Mouse (Mus musculus): ENCODE results near the gene Commd7.
"Not testable (repeated sequence)": the region's sequence is repeated elsewhere in the genome, so short reads cannot be mapped to it uniquely, and the experiment has no call there.

The Commd7 gene

DNA sequence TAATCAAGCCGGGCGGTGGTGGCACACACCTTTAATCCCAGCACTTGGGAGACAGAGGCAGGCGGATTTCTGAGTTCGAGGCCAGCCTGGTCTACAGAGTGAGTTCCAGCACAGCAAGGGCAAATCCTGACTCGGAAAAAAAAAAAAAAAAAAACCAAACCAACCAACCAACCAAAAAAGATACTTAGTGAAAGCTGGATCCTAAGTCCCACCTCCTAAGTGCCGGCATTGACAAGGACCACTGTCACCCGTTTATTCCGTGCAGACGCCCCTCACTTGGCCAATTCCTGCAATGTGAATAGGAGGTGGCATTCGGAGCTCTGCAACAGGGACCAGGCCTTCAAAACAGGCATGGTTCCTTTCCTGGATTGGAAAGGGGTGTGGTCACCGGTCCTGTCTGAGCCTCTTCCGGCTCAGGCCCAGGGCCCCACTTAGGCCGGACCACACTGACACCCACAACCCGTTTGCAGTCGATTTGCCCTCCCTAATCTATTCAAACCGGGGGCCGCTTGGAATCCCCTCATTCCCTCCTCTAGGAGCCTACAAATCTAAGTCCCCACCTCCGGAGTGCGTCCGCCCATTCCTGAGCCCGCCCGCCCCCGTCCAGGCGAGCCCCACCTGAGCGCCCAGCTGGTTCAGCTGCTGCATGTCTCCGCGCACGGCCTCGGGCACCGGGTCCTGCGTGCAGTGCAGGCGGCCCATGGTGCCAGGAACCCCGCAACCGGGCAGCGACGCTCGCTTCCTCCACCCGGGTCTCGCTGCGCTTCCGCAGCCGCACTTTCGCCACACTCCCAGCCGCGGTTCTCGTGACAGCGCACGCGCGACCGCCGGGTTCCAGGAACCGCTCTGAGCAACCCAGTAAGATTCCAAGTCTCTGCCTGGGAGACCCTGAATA, at the start of gene Commd7:
Gene Commd7 (minus strand): TSS at position 806 of the 895 bp plus-strand sequence.
- in situ Hi-C loops (cut with MboI), result no loop called here

DNA sequence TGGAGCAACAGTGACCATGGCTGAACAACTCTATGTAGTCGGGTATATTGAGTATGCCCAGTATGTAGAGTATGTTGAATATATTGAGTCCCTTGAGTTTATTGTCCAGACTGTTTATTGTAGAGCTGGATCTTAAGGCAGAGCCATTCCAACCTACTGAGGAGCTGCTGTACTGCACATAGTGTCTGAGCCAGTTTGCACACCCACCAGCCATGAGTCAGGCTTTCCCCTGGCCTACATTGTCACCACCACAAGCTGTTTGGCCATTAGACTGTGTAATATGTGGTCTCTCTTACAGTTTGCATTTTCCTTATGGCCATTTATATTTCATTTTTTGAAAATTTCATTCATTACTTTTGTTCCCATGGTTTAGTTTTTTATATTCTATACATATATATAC, 47.4 kb upstream of the Commd7 start:
- in situ Hi-C loops (cut with MboI), result no loop called here

DNA sequence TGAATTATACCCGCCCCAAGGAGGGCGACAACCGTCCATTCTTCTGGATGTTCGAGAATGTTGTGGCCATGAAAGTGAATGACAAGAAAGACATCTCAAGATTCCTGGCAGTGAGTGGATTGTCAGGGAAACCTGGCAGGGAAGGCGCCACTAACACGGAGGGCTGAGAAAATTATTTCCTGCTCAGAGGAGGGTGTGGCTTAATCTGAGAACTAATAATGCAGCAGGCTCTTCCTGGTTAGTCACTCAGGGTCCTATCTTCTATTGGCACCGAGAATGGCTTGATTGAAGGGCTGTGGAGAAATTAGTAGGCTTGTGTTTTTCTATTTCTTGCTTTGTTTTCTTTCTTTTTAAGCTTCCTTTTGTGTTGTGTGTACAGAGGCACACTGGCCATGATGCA, 45.0 kb upstream of the Commd7 start:
- in situ Hi-C loops (cut with MboI), result no loop called here

DNA sequence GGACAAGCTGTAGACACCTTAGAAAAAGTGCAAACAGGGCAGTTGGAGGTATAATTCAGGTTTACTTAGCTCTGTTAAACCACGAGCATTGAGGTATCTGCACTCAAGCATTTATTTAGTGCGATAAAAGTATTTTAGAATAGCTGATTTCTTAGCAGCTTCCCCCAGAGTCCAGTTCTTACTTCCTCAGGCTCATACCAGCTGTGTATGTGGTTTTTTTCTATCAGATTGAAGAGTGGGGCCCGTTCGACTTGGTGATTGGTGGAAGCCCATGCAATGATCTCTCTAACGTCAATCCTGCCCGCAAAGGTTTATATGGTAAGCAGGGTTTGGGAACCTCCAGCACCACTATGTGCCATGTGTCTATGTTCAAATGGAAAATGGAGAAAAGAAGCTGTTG, 44.4 kb upstream of the Commd7 start:
- in situ Hi-C loops (cut with MboI), result no loop called here

DNA sequence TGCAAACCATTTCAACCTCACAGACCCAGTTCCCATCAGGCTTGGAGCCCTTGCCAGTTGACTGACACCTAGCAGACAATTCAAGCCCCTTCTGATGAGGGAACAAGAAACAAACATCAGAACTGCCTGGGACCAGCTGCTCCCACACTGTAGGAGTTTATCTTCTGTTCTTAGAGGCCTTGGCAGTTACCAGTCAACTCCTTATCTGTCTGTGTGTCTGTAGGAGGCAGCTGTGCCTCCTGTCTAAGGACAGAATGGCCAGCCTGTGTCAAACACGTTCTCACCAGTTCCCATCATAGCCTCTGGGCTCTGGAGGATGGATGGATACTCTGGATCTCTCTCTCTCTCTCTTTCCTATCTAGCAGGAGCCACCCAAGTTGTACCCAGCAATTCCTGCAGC, 42.8 kb upstream of the Commd7 start:
- in situ Hi-C loops (cut with MboI), result not testable (repeated sequence)

DNA sequence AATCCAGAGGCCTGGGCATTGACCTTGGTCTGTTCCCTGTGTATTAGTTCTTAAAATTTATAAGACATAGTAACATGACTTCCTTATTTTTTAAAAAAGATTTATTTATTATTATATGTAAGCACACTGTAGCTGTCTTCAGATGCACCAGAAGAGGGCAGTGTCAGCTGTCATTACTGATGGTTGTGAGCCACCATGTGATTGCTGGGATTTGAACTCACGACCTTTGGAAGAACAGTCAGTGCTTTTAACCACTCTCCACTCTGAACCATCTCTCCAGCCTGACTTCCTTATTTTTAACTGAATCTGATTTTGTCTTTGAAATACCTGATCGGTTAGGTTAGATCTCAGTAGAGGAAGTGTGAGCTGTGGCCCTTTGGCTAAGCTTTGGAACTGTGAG, 40.0 kb upstream of the Commd7 start:
- in situ Hi-C loops (cut with MboI), result no loop called here

DNA sequence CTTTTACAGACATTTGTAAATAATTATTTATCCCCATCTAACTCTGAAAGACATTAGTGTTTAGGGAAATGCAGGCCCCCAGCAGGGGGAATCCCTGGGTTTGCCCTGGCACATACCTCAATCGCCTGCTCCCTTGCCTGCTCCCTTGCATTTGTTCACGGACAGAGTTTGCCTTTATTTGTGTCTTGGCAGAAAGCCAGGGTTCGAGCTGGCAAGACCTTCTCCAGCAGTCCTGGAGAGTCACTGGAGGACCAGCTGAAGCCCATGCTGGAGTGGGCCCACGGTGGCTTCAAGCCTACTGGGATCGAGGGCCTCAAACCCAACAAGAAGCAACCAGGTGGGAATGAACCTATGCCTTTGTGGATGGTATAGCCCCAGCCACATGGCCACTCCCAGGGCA, 37.5 kb upstream of the Commd7 start:
- in situ Hi-C loops (cut with MboI), result no loop called here

DNA sequence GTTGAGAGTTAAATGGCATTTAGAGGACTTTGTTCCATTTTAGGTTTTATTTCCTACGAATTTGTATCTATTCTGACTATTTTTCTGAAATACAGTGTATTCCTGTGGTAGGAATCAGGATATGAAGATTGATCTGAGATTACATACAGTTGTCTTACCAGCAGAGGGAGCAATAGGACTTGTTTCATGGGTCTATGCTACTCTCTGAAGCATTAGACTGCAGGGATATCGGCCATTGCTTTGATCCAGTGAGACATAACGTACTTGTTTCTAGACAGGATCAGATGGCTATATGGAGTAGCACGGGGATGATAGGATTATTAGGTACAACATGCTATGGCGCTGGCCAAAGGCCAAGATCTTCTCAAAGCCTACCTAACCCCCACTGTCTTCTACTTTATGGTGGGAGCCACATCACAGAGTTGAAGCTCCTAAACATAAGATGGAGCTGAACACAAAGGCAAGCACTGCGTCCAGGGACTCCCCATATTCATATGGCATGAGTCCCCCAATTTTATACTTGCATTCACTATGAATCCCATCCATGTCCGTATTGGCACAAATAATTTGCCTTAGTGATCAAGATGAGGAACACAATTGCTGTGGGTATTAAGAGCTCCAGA, 36.3 kb upstream of the Commd7 start:
- in situ Hi-C loops (cut with MboI), result no loop called here

DNA sequence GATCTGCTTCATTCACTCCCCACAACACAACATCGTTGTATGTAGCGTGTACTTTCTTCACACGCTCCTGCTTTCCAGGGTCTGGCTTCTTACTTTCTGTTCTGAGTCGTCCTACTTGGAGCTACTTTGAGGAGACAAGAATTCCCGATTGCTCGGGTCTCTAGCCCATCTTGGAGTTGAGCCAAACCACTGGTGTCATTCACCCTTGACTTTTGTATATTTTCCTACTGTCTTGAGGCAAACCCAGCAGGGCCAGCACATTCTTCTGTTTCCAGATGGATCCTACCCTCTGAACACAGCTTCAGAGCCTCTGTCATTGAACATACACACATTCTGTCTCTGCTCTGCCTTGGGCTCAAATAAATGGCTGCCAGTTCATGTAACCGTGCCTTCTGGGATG, 32.8 kb upstream of the Commd7 start:
- in situ Hi-C loops (cut with MboI), result no loop called here

DNA sequence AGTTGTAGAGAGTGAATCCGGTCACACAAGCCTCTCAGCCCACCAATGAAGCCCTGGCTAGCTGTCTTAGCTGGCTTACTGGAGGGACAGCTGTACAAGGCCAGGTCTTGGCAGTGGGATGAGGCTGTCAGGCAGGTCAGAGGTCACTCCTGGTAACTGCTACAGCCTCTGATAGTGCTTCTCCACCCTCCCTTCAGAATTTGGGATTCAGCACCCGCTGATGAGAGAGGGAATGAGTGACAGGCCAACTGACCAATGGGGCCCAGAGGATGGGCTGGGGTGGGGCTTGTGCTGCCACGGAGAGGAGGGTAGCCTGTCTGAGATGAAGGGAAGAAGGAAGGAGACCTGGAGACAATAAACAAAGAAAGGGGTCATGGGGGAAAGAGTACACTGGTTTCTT, 28.0 kb upstream of the Commd7 start:
- in situ Hi-C loops (cut with MboI), result no loop called here

DNA sequence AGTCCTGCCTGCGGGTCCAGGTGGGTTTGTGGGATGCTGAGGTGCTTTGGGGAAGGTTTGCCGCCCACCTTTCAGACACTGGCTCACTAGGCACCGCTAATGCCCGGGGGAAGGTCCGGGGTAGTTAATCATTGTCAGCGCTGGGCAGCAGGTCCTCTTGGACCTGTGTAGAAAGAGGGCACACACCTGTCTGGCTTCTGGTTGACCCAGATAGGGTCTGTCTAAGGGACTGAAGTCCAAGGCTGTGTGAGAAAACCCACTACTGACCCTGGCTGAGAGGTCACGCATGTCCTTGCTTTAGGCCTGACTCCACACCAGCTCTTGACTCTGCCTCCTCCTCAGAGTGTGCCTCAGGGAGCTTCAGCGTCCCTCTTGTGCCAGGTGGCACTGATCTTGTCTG, 25.1 kb upstream of the Commd7 start:
- in situ Hi-C loops (cut with MboI), result not testable (repeated sequence)

DNA sequence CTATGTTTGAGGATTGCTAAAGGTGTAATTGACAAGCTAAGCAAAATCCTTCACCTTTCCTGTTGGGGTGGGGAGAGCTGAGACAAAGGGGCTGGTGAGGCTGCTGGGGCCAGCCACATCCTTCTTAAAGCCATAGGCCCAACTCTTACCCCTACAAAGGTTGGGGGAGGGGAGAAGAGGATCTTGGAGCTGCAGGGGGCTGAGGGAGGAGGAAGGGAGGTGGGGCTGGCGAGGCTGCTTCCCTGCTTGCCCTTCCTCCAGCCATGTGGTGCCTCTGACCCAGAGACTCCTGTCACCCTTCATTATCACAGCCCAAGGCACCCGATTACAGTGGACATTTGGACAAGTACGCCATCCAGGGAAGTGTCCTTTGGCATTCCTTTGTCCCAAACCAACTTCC, 19.1 kb upstream of the Commd7 start:
- in situ Hi-C loops (cut with MboI), result no loop called here

DNA sequence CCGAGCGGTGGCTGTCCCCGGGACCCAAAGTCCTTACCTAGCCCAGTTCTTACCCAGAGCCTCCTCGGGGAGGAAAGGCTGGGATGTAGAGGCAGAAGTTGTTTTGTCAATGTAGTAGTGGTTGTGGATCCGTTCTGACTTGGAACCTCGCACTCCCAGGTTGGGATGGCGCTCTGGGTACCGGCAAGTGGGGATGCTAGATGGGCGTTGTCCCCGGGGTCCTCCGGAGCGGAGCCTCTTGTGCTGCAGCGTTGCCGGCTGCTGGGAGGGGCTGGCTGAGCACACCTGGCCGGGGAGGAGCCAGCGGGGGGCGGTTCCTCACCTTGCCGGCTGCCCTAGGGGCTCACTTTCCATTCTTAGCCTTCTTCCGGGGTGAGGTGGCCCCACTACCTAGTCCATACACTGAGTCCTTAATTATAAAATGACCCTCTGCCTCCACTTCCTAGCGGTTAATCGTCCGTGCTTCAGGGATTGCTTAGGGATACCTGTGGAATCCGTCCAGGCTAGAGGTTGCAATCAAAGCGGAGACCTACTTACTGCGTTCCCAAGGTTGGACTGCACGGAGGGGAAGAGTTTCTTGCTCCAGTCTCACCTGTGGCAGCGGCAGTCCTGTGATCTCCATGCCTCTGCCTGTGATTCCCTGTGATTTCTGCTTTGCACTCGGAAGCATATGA, 17.6 kb upstream of the Commd7 start:
- in situ Hi-C loops (cut with MboI), result no loop called here

DNA sequence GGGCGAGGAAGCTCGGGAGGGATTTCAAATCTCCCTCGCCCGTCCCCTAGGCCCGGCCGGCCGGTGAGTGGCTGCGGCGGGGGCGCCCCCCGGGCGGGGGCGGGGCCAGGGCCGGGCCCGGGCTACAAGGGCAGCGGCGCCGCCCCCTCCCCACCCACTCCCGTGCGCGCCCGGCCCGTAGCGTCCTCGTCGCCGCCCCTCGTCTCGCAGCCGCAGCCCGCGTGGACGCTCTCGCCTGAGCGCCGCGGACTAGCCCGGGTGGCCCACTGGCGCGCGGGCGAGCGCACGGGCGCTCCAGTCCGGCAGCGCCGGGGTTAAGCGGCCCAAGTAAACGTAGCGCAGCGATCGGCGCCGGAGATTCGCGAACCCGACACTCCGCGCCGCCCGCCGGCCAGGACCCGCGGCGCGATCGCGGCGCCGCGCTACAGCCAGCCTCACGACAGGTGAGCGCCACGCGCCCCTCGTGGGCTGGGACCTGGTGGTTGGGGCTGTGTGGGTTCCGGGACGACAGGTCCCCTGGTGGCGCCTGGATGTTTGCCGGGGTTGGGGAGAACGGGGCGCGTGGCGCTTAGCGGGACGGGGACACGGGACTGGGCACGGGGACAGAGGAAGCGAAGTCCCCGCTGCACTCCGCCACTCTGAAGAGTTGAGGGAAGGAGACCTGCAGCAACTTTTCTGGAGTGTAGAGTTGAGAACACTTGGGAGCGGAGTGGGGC, 16.9 kb upstream of the Commd7 start, which contains the start of gene Dnmt3b:
Gene Dnmt3b (plus strand): TSS at position 153 of the 716 bp plus-strand sequence.
- in situ Hi-C loops (cut with MboI), result no loop called here

DNA sequence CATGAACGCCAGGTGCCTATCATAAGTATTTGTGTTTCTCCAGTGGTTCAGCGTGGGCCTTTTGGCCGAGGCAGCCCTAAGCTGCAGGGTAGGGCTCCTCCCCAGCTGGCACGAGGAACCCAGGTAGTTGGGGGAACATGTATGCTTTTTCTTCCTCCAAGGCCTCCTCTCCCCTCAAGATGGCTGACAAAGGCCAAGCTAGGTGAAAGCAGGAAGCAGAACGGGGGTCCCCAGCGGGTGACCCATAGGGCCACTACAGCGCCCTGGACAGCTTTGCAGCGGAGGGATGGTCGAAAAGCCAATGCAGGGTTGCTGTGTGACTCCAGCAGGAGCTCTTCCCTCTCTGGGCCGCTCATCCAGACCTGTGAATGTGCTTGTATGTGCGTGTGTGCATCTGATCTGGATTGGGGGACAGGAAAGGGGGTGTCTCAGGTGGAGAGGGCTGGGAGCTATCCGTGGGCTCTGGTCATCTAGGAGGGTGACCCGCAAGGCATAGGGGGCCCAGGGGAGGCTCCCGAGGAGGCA, 16.3 kb upstream of the Commd7 start:
- in situ Hi-C loops (cut with MboI), result no loop called here

DNA sequence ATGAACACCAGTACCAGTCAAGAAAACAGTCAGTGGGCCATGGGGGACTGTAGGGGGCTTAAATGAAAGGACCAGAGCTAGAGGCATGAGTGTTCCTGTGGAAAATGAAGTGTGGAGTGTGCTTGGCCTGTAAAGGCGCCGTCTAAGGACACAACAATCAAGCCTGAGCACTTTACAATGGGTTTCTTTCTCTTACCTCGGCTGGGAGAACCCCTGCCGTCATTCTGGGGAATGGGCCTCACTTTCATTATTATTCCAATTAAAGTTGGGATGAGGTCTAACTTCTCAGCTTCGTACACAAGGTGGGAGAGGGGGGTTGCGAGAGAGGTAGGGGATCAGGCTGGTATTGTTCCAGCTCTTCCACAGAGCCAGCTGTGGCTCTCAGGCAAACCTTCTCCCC, 10.4 kb upstream of the Commd7 start:
- in situ Hi-C loops (cut with MboI), result no loop called here

DNA sequence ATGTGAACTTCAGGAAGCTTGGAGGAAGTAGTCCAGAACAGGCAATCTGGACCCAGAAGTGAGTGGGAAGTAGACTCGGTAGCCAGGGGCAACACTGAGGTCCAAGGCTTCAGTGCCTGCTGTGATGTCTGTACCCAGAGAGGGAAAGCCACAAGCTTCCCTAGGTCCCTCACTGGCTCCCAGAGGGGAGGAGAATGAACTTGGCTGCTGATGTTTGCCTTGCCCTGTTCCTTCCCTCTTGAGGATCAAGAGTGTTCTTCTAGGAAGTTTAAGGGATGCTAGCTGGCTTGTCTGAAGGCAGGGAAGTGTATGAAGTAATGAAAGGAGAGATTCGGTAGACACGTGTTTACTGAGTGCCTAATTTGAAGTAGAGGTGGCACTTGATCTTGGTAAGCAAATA, 9.9 kb upstream of the Commd7 start:
- in situ Hi-C loops (cut with MboI), result no loop called here

DNA sequence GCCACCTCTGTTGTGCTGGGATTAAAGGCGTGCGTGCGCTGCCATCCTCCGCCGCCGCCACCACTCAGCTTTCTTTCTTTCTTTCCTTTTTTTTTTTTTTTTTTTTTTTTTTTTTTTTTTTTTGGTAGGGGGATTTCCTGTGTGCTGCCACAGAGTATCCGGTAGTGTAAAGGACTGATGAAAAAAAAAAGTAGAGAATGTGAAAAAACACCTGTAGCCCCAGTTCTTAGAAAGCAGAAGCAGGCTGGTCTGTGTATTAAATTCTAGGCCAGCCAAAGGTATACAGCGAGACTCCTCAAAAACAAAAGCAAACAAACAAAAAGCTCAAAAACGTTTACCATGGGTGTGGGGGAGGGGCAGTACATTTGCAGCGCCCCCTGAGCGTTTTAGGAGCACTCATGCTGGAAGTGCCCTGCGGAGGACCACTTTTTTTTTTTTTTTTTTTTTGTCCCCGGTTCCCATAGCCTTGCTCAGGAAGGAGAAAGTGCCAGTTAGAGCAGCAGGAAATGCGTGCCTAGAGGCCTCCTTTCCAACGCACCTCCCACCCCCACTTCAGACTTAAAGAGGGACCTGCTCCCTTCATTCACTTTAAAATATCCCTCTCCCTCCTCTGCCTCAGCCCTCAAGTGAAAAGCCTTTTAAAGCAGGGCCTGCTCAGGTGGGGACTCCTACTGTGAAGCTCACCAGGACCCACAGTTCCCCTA, 6.5 kb upstream of the Commd7 start:
- in situ Hi-C loops (cut with MboI), result no loop called here

DNA sequence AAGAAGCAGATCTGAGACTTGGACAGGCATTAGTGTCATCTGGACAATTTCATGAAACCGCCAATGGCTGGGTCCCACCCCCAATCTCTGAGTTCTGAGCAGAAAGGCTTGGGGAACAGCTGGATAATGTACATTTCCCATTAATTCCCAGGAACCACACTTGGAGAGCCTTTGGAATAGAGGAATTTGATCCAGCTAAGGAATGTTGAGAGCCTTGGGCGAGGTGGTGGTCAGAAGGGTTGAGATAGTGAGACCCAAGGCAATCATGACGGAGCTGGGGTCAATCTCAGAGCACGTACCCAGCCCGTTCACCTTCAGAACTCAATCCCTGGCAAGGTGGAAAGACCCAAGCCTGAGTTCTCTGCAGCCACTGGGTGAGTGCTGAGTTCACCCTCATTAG, 678 bp upstream of the Commd7 start:
- in situ Hi-C loops (cut with MboI), result no loop called here

DNA sequence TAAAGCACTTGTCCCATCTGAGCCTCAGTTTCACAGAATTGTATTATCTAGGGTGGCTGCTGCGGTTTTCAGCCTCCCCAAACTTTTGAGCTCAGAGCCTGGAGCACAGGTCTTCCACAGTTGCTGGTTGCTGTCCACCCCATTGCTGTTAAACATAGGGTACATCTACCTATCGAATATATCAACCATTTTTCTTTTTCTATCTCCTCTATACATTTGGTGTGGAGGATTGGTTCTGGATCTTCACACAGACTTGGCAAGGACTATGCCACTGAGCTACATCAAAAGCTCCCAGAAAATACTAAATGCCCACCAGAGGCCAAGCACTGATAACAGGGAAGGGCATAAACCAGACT, 268 bp upstream of the Commd7 start:
- in situ Hi-C loops (cut with MboI), result no loop called here

DNA sequence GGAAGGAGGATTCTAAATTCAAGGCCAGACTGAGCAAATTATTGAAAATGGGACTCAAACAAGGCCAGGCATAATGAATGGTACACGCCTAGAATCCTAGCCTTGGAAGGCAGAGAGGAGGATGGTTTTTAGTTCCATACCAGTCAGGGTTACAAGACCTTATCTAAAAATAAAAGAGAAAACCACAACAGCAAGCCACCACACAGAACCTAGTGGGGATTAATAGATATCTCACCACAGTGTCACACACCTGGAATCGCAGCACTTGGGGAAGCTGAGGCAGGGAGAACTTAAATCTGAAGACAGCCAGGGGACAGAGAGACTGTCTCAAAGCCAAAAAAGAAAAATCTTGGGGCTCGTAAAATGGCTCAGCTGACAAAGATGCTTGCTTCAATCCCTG, 1.6 kb downstream of the Commd7 start:
- in situ Hi-C loops (cut with MboI), result no loop called here
